Comparison of ENCODE assay signal across 8 mouse cellular contexts in the genomic region with DNA sequence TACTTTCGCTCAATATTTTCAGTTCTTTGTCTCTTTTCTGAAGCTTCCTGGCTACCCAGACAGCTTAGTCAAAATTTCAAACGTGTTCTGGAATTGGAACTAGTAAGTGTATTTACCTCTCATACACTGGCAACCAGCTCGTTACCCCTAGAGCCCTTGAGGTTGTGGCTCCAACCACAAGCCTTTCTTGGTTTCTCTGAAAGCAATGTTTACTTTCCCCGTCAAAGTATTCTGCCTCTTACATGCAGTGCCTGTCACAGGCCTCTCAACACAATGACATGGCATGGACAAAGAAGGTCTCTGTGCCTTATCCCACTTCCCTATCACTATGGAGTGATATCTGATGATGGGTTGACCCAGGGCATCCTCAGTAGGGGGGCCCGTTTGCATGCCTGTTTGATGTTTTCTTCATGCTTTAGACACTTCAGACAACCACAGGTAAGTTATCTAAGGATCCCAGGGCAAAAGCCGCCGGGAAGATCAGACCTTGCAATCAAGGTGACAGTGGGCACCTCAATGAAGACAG. TPM values are rescaled to one million over a fixed set of nuclear protein-coding genes. Genes with fewer than 3 reads are reported as not detected.
DNase-seq lines count a peak whose midpoint lies in the region; ATAC-seq and TF ChIP-seq lines count a peak whose summit lies in the region.

No protein-coding gene starts in this region.

- no peak for DNase-seq in cerebellum, adult 2 months
- DNase-seq in cerebellum, adult 11-12 months, result no peak
- peak; percentile 3 for DNase-seq in A20 (ENCODE audit: low read depth, low spot score)
- DNase-seq in right cerebral cortex, postnatal 10 days (ENCODE audit: low spot score in 2 of 2), result no peak
- DNase-seq in gastrocnemius, adult 8-10 months (ENCODE audit: low spot score in 2 of 2), result no peak

- H3K4me2 ChIP-seq in limb, embryonic 15.5 days, result peak overlapping the region; percentile 81
- H3K4me2 ChIP-seq in neural tube, embryonic 15.5 days, result peak overlapping the region; percentile 76

- H3K9ac ChIP-seq in limb, embryonic 15.5 days, result peak overlapping the region; percentile 76
- H3K9ac ChIP-seq in neural tube, embryonic 15.5 days (replicated peaks), result peak overlapping the region; percentile 81

- TF ChIP-seq POLR2A in cerebellum, adult 2 months (IDR thresholded peaks at IDR 0.05; ENCODE audit: borderline replicate concordance, insufficient read depth, low read length), result 0 out of 2 replicates have a peak, but pooled peaks have one; percentile 1

- peak overlapping the region; percentile 70 for H3K27ac ChIP-seq in cerebellum, adult 2 months (ENCODE audit: insufficient read depth, low read length)
- H3K27ac ChIP-seq in limb, embryonic 15.5 days, result no peak overlapping the region
- H3K27ac ChIP-seq in neural tube, embryonic 15.5 days (replicated peaks), result peak overlapping the region; percentile 85; the same call in 1 of the 2 replicates

- H3K4me3 ChIP-seq in cerebellum, adult 2 months (replicated peaks; ENCODE audit: insufficient read depth, low read depth, low read length), result peak overlapping the region; percentile 99
- peak overlapping the region; percentile 86 for H3K4me3 ChIP-seq in limb, embryonic 15.5 days
- H3K4me3 ChIP-seq in neural tube, embryonic 15.5 days (replicated peaks), result peak overlapping the region; percentile 87

- no peaks in the 10 kb centered on the region for H3K36me3 ChIP-seq in limb, embryonic 15.5 days
- H3K36me3 ChIP-seq in neural tube, embryonic 15.5 days, result peaks cover 7% of the 10 kb centered on the region; the same call in 1 of the 2 replicates

- no peaks in the 10 kb centered on the region for H3K27me3 ChIP-seq in cerebellum, adult 2 months (ENCODE audit: control insufficient read depth, insufficient read depth, low read length)
- no peaks in the 10 kb centered on the region for H3K27me3 ChIP-seq in limb, embryonic 15.5 days
- no peaks in the 10 kb centered on the region for H3K27me3 ChIP-seq in neural tube, embryonic 15.5 days (replicated peaks)

- WGBS in cerebellum, adult 2 months, result 47% methylated on average over 7 of the region's 7 CpGs
- WGBS in limb, embryonic 15.5 days, result 38% methylated on average over 7 of the region's 7 CpGs
- WGBS in neural tube, embryonic 15.5 days, result 61% methylated on average over 7 of the region's 7 CpGs

- peak; percentile 10; the same call in 1 of the 2 replicates for ATAC-seq in erythroid progenitor cell, adult 5-6 weeks (replicated peaks; ENCODE audit: low FRiP score, poor library complexity, severe bottlenecking)
- no peak for ATAC-seq in limb, embryonic 15.5 days (ENCODE audit: insufficient number of reproducible peaks, low FRiP score, low TSS enrichment, low read depth)
- peak; percentile 32; the same call in 1 of the 2 replicates for ATAC-seq in neural tube, embryonic 15.5 days (ENCODE audit: low FRiP score)

- H3K4me1 ChIP-seq in cerebellum, adult 2 months (ENCODE audit: control insufficient read depth, insufficient read depth, low read length), result no peaks in the 10 kb centered on the region
- peaks cover 7% of the 10 kb centered on the region for H3K4me1 ChIP-seq in limb, embryonic 15.5 days
- H3K4me1 ChIP-seq in neural tube, embryonic 15.5 days, result peaks cover 15% of the 10 kb centered on the region

- no peaks in the 10 kb centered on the region for H3K9me3 ChIP-seq in limb, embryonic 15.5 days
- no peaks in the 10 kb centered on the region for H3K9me3 ChIP-seq in neural tube, embryonic 15.5 days (replicated peaks)

- no peak for TF ChIP-seq CTCF in cerebellum, adult 2 months (IDR thresholded peaks at IDR 0.05; ENCODE audit: borderline replicate concordance, insufficient read depth, low read depth, low read length)

RNA-seq across cellular contexts. Expression of gene Nipa1, which starts 1.2 kb away (rescaled TPM):
- 28.8 and 30.7 TPM in 2 replicates for polyA plus RNA-seq in cerebellum, adult 2 months (2012; rRNA removed)
- total RNA-seq in erythroid progenitor cell, adult 5-6 weeks (2015; ENCODE audit: low replicate concordance), result 35.0 and 46.1 TPM in 2 replicates
- total RNA-seq in erythroid progenitor cell, adult 5-6 weeks (2017; ENCODE audit: low replicate concordance), result 39.1 and 52.6 TPM in 2 replicates
- polyA plus RNA-seq in limb, embryonic 15.5 days (2015; fragmentation: Nextera tagmentation; extraction: Ambion mirVana), result 8.4 and 9.2 TPM in 2 replicates
- polyA plus RNA-seq in neural tube, embryonic 15.5 days (2015; fragmentation: Nextera tagmentation; extraction: Ambion mirVana), result 25.5 and 31.8 TPM in 2 replicates
- 1 to 10 TPM; 3.4 to 4.9 (median 4.0) TPM for total RNA-seq in gastrocnemius, adult 8-10 months (2022)

RNA-seq across cellular contexts. Expression of gene Herc2, which starts 31.5 kb away (rescaled TPM):
- polyA plus RNA-seq in cerebellum, adult 2 months (2012; rRNA removed), result 55.4 and 66.0 TPM in 2 replicates
- total RNA-seq in erythroid progenitor cell, adult 5-6 weeks (2015; ENCODE audit: low replicate concordance), result 39.0 and 65.6 TPM in 2 replicates
- total RNA-seq in erythroid progenitor cell, adult 5-6 weeks (2017; ENCODE audit: low replicate concordance), result 173 and 232 TPM in 2 replicates
- polyA plus RNA-seq in limb, embryonic 15.5 days (2015; fragmentation: Nextera tagmentation; extraction: Ambion mirVana), result 22.9 and 23.1 TPM in 2 replicates
- 44.8 and 46.7 TPM in 2 replicates for polyA plus RNA-seq in neural tube, embryonic 15.5 days (2015; fragmentation: Nextera tagmentation; extraction: Ambion mirVana)
- total RNA-seq in gastrocnemius, adult 8-10 months (2022), result 10 to 100 TPM; 60.8 to 88.2 (median 82.8) TPM

RNA-seq across cellular contexts. Expression of gene Nipa2, which starts 56.2 kb away (rescaled TPM):
- 19.5 and 20.5 TPM in 2 replicates for polyA plus RNA-seq in cerebellum, adult 2 months (2012; rRNA removed)
- total RNA-seq in erythroid progenitor cell, adult 5-6 weeks (2015; ENCODE audit: low replicate concordance), result 35.0 and 67.9 TPM in 2 replicates
- total RNA-seq in erythroid progenitor cell, adult 5-6 weeks (2017; ENCODE audit: low replicate concordance), result 38.0 and 47.7 TPM in 2 replicates
- 34.0 and 38.2 TPM in 2 replicates for polyA plus RNA-seq in limb, embryonic 15.5 days (2015; fragmentation: Nextera tagmentation; extraction: Ambion mirVana)
- 34.5 and 34.9 TPM in 2 replicates for polyA plus RNA-seq in neural tube, embryonic 15.5 days (2015; fragmentation: Nextera tagmentation; extraction: Ambion mirVana)
- 10 to 100 TPM; 29.6 to 36.9 (median 32.4) TPM for total RNA-seq in gastrocnemius, adult 8-10 months (2022)
